Mouse (Mus musculus): ENCODE measurements around the gene Nosip.

The Nosip gene

DNA sequence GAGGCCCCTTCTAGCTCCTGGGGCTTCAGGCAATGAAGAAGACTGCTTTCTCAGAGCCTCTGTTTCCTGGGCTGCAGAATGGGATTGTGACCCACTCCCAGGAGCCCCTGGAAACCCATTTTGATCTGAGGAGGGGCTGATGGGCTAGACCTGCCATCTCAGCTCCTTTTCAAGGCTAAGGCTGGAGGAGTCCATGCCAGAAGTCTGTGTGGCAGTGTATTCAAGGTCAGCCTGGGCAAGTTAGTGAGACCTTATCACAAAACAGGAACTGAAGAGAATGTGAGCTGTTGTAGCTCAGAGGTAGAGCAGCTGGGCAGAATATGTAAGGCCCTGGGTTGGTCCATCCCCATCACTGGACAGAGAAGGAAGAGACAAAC is 5.3 kb upstream of the Nosip start:
- DNase-seq (ENCODE audit: low read depth in 2 of 2, low spot score in 2 of 2): no peak

DNA sequence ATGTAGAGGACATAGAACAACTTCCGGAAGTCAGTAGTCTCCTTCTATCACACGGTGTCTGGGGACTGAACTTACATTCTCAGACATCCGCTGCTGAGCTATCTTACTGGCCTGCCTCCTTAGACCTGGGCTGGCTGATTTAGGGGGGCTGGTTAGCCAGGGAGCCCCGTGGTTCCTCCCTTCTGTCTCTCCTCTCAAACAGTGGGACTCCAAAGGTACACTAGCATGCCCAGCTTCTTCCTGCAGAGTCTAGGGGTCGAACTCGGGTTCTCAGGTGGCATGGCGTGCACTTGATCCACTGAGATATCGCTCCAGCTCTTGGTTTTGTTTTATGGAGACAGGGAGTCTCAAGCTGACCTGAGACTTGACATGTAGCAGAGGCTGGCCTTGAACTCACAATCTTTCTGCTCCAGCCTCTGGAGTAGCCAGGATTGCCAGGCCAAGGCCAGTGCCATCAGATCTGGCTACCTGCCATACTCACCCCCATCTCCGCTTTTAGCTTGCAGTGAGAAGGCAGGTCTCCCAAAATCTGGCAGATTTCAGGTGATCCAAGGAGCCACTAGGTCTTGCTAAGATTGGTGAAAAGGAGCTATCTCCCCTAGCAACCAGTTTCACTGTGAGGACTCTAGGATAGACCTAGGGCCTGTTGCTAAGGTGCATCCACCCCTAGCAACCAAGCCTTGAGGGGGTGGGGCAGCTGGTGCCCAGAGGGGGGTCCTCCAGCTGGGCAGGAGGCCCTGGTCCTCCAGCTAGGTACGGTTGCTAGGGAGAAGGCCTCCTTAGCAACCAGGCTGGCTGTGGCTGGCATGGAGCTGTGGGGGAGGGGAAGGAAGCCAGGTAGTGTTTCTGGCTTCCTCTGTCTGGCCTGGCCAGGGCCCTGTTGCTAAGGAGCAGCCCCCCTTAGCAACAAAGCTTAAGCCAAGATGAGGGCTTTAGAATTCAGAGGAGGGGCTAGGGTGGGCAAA is 3.3 kb upstream of the Nosip start:
- no peak for DNase-seq (ENCODE audit: low read depth in 2 of 2, low spot score in 2 of 2)

DNA sequence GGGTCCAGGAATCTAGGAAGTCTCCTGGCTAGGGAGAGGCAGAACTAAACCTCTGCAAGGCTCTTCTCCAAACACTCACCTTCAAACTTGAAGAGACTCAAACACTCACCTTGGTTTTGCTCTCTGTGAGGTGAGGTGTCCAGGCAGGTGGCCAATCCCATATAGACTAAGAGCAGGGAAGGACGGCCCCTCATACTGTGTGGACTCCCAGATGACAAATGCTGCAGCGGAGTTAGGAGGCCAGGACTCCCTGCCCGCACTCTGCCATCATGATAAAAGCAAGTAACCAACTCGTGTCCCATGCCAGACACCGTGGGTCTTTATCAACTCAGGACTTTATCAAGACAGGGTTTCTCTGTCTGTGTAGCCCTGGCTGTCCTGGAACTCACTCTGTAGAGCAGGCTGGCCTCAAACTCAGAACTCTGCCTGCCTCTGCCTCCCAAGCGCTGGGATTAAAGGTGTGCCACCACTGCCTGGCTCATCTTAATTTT is 1.6 kb upstream of the Nosip start:
- DNase-seq (ENCODE audit: low read depth in 2 of 2, low spot score in 2 of 2): no peak

DNA sequence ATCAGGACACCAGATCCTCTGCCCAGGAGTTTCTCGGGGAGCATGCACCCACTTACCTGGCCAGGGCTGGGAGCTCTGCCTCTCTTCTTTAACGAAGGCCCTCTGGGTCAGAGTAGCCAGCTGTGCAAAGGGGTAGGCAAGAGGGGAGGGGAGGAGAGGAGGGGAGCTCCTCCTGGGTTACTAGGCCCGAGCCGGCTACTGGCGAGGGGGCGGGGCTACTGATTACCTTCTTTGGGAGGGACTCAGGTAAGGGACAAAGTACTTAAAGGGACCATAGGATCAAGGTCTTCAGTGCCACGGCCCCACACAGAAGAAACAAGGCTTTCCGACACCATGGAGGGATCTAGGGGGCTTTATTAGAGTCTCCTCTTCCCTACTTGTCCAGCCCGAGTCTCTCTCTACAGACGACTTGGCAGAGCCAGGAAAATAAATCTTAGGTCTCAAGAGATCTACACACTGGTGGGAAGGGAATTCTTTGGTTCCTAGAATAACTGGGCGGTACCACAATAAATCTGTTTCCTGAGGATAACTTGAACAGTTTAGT is 625 bp upstream of the Nosip start:
- DNase-seq (ENCODE audit: low read depth in 2 of 2, low spot score in 2 of 2): no peak

DNA sequence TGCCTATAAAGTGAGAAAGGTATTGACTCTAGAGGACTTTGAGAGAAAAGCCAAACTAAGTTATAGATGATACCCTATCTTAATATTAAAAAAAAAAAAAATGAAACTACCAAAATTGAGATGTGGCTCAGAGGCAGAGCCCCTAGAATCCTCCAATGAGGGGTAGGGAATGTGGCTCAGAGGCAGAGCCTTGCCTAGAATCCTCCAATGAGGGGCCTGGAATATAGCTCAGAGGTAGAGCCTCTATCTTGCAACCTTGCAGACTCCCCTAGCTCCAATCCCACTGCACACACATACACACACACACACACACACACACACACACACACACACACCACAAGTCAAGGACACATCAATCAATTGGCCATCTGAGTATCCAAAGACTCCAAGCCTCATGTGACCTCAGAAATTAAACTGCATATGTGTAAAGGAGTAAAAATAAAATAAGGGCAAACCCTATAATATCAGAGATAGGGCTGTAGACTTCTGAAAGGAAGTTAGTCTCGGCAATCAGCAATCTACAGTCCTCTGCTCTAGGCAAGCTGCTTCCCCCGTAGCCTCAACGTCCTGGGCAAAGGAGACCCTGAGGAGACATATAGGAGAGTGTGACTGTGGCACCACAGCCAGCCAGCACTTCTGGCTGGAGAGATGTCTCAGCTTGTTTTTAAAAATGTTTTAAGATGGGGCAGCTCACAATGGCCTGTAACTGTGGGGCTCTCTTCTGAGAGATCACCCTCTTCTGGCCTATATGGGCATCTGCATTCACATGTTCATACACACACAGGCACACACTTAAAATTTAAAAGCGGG is 5.2 kb downstream of the Nosip start:
- no peak for DNase-seq (ENCODE audit: low read depth in 2 of 2, low spot score in 2 of 2)

DNA sequence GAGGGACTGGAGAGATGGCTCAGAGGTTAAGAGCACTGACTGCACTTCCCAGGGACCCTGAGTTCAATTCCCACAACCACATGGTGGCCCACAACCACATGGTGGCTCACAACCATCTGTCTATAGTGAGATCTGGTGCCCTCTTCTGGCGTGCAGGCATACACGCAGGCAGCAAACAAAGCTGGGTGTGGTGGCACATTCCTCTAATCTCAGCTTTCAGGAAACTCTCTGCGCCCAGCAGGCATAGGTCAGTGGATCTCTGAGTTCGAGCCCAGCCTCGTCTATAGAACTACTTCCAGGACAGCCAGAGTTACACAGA is 5.7 kb downstream of the Nosip start:
- peak; percentile 51 to 68 for DNase-seq (ENCODE audit: low read depth in 2 of 2, low spot score in 2 of 2)

DNA sequence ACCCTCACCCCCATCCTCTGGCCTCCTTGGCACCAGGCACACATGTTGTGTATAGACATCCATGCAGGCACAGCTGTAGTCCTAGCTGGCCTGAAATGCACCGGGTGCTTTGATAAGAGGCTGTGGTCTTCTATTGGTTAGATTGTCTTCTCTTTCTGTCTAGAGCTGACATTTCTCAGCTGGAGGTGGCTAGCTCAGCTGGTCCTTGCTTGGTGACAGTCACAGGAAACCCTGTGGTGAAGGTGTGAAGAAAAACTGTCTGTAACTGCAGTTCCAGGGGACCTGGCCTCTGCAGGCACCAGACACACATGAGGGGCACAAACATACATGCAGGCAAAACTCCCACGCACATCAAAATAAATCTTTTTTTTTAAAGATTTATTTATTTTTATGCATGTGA is 7.4 kb downstream of the Nosip start:
- no peak for DNase-seq (ENCODE audit: low read depth in 2 of 2, low spot score in 2 of 2)

DNA sequence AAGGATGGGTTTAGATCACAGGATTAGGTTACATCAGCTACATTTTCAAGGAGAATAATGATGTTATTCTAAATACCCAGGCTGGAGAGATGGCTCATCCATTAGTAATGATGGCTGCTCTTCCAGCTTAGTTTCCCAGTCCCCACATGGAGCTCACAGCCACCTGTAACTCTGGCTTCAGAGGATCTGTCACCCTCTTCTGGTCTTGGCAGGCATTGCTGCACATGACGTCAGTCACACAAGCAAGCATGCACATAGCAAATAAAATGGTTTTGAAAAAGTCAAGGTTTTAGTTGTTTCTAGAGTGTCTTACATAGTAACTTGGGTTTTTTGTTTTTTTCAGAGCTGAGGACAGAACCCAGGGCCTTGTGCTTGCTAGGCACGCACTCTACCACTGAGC is 10.0 kb downstream of the Nosip start:
- no peak for DNase-seq (ENCODE audit: low read depth in 2 of 2, low spot score in 2 of 2)

DNA sequence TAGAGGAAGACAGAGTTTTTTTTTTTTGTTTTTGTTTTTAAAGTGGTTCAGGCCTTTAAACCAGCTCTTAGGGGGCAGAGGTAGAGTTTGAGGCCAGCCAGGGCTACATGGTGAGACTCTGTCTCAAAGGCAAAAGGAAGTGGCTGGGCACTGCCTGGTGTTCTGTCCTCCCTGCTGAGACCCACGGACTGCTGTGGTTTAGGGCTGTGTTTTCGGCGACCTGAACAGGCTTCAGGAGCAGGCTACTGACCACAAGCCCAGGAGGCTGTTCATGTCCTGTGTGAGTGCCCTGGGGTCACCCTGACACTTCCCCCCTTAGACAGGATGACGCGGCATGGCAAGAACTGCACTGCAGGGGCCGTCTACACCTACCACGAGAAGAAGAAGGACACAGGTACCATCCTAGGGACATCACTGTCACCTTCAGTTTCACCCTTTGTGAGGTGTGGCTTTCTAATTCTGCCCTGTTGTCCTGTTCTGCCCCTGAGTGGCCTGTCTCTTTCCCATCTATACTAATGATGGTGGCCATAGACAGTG is 11.0 kb downstream of the Nosip start:
- DNase-seq (ENCODE audit: low read depth in 2 of 2, low spot score in 2 of 2): no peak

DNA sequence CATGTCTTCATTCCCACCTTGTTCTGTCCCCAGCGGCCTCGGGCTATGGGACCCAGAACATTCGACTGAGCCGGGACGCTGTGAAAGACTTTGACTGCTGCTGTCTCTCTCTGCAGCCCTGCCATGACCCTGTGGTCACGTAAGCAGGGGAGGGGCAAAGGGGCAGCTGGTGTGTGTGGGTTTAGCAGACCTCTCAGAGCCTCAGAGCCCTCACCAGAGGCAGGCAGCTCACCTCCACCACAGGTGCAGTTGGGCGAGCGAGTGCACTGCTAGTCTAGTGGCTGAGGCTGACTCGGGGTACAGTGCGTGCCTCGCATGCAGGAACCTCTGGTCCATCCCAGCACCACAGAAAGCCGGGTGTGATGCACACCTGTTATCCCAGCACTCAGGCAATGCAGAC is 11.7 kb downstream of the Nosip start:
- DNase-seq (ENCODE audit: low read depth in 2 of 2, low spot score in 2 of 2): no peak

DNA sequence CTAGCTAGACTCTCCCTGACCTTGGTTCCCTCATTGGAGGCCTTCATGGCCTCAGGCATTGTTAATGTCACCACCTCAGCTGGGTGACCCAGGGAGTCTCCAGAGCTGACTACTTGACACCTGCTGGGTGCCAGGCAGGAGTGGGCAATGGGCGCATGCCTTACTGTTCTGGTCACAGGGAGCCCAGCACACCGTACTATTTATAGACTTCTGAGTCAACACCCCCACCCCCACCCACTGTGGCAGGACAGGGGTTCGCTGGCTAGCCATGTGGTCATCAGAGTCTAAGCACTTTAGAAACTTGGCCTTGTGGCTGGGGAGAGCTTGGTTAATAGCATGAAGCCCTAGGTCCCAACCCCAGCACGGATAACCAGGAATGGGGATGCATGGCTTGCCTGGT is 13.2 kb downstream of the Nosip start:
- no peak for DNase-seq (ENCODE audit: low read depth in 2 of 2, low spot score in 2 of 2)

DNA sequence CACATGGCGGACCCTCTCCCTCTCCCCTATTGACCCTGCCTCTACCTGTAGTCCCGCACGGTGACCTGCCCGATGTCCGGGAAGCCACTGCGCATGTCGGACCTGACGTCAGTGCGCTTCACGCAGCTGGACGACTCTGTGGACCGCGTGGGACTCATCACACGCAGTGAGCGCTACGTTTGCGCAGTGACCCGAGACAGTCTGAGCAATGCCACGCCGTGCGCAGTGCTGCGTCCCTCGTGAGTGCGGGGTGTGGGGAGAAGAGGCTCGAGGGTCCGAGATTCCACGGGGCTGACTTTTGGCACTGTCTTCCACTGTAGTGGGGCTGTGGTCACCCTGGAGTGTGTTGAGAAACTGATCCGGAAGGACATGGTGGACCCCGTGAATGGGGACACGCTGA is 14.3 kb downstream of the Nosip start:
- no peak for DNase-seq (ENCODE audit: low read depth in 2 of 2, low spot score in 2 of 2)

DNA sequence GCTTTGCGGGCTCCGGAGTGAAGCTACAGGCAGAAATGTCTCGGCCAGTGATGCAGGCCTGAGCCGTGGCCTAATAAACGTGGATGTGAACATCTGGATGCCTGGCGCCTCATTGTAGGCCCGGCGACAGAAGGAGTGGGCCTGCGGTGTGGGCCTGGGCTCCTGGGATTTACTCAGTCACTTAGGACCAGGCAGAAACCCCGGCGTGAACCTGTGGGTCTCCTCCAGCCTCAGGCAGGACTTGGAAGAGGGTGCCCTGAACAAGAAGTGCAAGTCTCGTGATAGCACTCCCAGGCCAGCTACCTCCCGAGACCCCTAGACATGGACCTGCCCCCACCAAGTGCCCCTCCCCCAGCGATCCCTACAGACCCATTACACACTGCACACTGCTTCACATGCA is 15.1 kb downstream of the Nosip start:
- DNase-seq (ENCODE audit: low read depth in 2 of 2, low spot score in 2 of 2): no peak

DNA sequence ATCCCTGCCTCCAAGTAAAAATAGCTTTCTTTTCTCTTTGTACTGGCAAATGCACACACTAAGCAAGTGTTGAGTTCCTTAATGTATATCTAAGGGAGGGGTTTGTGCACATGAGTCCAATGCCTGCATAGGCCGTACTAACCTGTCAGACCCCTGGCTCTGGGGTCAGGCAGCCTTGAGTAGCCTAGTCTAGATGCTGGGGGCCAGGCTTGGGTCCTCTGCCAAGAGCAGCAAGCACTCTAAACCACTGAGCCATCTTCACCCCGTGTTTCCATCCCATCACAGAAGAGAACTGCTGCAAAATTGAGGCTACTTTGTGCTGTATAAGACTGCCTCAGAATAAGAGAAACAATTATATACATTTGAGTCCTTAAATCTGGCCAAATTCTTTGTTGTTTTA is 15.6 kb downstream of the Nosip start:
- no peak for DNase-seq (ENCODE audit: low read depth in 2 of 2, low spot score in 2 of 2)

DNA sequence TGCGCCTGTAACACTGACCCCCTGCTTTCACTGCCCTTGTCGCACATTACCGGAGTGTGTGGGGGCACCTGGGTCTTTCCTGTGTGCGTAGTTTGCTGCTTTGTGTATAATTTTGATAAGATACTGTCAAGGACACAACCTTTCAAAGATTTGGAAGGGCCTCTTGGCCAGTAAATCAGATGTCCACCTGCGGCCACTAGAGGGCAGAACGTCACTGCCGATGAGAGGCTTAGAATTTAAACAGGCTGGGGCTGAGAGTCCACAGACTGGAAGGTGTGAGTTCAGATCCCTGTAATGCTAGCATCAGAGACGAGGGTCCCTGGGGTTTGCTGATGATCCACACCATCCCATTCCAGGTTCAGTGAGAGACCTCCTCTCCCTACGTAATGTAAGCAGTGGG is 16.3 kb downstream of the Nosip start:
- DNase-seq (ENCODE audit: low read depth in 2 of 2, low spot score in 2 of 2): peak; percentile 65 to 74

DNA sequence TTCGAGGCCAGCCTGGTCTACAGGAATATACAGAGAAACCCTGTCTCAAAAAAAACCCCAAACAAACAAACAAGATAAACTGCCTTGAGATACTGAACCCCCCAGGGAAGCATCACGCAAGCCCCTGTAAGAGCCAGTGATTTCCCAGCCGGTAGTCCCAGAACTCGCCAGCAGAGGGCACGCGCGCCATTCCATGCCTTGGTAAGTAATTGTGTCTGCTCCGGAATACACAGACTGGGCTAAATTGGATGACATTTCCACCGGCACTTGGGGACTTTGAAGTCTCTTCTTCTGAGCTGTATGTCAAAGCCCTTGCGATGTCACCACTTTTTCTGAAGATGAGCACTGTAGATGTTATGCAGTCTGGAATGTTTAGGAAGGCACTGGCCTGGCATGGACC is 17.6 kb downstream of the Nosip start:
- DNase-seq (ENCODE audit: low read depth in 2 of 2, low spot score in 2 of 2): peak; percentile 91 to 97

DNA sequence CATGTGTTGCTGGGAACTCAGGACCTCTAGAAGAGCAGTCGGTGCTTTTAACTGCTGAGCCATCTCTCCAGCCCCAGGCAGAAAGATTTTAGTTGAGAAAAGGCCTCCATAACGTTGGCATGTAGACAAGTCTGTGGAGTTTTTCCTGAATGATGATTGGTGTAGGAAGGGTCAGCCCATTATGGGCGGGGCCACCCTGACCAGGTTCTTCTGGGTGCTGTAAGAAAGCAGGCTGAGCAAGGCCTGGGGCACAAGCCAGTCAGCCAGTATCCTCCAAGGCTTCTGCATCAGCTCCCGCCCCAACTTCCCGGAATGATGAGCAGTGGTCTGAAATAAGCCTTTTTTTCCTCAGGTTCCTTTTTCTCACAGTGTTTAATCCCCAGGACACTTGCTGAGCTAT is 18.8 kb downstream of the Nosip start:
- no peak for DNase-seq (ENCODE audit: low read depth in 2 of 2, low spot score in 2 of 2)

DNA sequence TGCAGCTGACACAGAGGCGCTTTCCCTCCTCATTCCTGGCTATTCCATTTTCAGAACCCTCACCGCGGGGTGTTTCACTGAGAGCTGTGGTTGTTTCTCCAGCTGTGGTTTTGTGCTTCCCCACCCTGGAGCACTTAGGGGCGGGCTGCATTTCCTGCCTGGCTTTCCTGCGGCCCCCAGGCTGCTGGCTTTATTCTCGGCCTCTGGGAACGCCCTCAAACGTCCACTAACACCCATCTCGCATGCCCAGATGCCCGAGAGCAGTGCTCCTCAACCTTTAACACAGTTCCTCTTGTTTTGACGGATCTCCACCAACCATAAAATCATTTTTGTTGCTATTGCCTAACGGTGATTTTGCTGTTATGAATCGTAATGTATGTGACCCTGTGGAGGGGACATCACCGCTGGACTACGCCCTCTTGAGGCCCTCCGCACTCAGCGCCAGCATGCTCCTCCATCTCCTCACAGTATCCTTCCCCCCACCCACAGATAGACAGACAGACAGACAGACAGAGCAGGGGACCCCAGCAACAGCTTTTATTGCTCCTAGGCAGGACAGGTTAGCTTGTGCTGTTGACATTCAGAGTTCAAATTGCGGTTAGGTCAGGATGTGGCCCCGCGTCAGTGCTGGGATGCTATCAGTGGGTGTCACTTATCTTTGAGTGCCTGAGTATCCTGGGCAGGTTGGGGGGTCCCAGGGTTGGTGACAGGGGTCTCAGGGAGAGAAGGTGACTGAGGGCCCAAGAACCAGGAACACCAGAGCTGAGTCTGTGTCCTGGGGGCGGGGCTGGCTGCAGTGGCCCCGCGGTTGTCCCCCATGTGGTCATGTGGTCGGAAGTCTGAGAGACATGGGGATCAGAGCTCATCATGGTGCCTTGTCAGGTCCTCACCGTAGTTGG is 20.4 kb downstream of the Nosip start:
- DNase-seq (ENCODE audit: low read depth in 2 of 2, low spot score in 2 of 2): peak; percentile 40 to 57

DNA sequence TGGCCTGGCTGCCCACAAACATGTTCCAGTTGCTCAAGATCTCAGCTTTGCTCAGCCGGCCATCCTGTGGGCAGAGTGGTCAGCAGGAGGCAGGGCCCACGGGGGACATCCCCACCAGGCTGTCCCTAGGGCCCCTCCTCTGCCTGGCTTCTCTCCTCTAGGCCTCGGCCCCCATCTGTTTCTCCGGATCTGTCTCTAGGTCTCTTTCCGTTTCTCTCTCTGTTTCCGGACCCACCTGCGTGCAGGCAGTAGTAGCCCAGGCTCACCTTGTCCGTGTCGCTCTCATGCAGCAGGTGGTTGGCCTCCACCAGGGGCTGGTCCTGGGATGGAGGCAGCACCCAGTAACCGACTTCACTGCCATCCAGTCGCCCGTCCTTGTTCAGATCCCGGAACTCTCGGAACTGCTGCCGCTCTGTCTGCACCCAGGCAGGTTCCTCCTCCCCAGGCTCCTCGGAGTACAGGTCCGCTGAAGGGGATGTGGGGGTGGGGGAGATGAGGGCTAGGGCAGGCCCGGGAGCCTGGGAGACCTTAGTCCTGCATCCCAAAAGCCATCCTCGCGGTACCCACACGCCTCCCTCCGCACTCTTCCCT is 21.2 kb downstream of the Nosip start:
- no peak for DNase-seq (ENCODE audit: low read depth in 2 of 2, low spot score in 2 of 2)

DNA sequence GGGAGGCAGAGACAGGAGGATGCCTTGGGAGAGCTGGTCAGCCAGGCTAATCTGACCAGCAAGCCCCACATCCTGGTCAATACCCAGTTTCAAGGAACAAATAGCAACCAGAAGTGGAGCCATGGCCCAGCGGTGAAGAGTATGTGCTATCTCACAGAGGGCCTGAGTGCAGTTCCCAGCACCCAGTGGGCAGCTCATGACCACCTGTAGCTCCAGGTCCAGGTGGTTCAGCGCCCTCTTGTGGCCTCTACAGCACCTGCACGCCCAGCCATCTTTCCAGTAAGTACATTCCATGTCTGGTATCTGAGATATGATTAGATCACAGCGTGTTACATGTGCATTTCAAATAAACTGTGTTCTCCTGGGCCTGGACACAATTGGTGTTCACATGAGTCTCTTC is 23.9 kb downstream of the Nosip start:
- DNase-seq (ENCODE audit: low read depth in 2 of 2, low spot score in 2 of 2): no peak

All from CD8-positive naive resting alpha-beta T cell, adult 2 months (primary cell).